Mouse (Mus musculus) thymus, adult 2 months (tissue): ENCODE measurements around the gene Plekhb2. TPM values are rescaled to one million over a fixed set of nuclear protein-coding genes. Genes with fewer than 3 reads are reported as not detected.

Experiments used
- DNase-seq: peaks from one replicate; pipeline ENCODE4 v3.0.0; 2021
- H3K27ac ChIP-seq: fragments of 200-500 bp; 2 replicates; pipeline ENCODE4 v1.5.1; 2012; ENCODE audit warnings: low read length, control low read depth; ENCODE audit not compliant: control insufficient read depth, insufficient read depth
- H3K27me3 ChIP-seq: fragments of 200-500 bp; 2 replicates; pipeline ENCODE4 v1.6.1; 2012; ENCODE audit warnings: mild to moderate bottlenecking, low read length, moderate library complexity, mixed read lengths; ENCODE audit not compliant: control insufficient read depth, insufficient read depth
- H3K36me3 ChIP-seq: fragments of 200-500 bp; 2 replicates; pipeline ENCODE4 v1.6.1; 2012; ENCODE audit warnings: mild to moderate bottlenecking, low read length, moderate library complexity; ENCODE audit not compliant: control insufficient read depth, insufficient read depth
- H3K4me1 ChIP-seq: fragments of 200-500 bp; replicated peaks from 2 replicates; pipeline ENCODE4 v1.6.1; 2012; ENCODE audit warnings: low read length; ENCODE audit not compliant: control insufficient read depth, insufficient read depth
- H3K4me3 ChIP-seq: fragments of 200-500 bp; 2 replicates; pipeline ENCODE4 v1.5.1; 2012; ENCODE audit warnings: mild to moderate bottlenecking, low read length, control low read depth, moderate library complexity; ENCODE audit not compliant: control insufficient read depth, insufficient read depth
- CTCF ChIP-seq: fragments of 200-500 bp; IDR thresholded peaks from 2 replicates; pipeline ENCODE4 v1.5.1; 2012; ENCODE audit warnings: mild to moderate bottlenecking, control low read depth, low read length, moderate library complexity, borderline replicate concordance; ENCODE audit not compliant: control insufficient read depth, poor library complexity, insufficient read depth; ENCODE audit errors: extremely low read depth
- POLR2A ChIP-seq: fragments of 200-500 bp; IDR thresholded peaks from 2 replicates; pipeline ENCODE4 v1.6.1; 2012; ENCODE audit warnings: mild to moderate bottlenecking, low read length, control low read depth, moderate library complexity; ENCODE audit not compliant: control insufficient read depth, poor library complexity, insufficient read depth; ENCODE audit errors: extremely low read depth
- WGBS: fragments of 180-500 bp; shearing (Covaris S2); methylation state at CpG from one replicate; pipeline ENCODE4 v1.1.7; 2018; 5-methylcytosine and 5-hydroxymethylcytosine counted together
- polyA plus RNA-seq: library from polyadenylated mRNA; depleted of rRNA; stranded (reverse); fragments of >200 nt; gene quantifications from 2 replicates; pipeline ENCODE4 v1.2.3, GENCODE M21; 2012

The Plekhb2 gene
- polyA plus RNA-seq, 1 experiment: 52.4 TPM

DNA sequence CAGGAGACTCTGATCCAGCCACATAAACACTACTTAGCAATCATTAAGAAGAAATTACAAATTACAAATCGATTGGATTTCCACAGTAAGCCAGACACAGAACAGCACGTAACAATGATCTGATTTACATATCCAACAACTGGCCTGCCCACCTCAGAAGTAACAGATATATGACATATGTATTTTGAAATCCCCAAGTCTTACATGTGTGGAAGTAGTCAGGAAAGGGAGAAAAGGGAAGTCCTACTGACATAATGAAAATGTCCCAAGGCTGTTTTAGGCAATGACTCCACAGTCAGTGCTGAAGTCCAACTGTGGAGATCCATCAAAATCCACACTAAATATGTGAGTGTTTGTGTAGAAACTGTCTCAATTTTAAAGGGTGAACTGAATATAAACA lies 28.4 kb upstream of the Plekhb2 start:
- H3K36me3 ChIP-seq: peaks cover 54% of the 10 kb centered on the region
- H3K4me1 ChIP-seq: no peaks in the 10 kb centered on the region

DNA sequence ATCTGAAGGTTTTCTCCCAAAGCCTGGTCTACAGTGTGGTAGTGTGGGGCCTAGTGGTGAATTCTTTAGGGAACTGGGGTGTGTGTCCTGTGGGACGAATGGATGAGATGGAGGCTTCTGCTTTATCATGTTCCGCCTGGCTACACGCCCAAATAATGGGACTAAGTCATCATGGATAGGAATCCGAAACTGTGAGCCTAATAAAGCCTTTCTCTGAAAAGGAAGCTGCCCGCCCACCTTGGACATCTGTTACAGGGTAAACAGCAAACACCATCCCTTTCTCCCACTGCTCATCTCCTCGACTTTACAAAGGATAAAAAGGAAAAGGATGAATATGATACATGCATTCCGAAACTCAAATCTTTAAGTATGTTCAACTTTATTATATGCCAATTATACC lies 27.8 kb upstream of the Plekhb2 start:
- Histone ChIP-seq H3K27ac (no peak overlapping the region), H3K4me3 (no peak overlapping the region), H3K4me1 (no peaks in the 10 kb centered on the region), H3K36me3 (peaks cover 48% of the 10 kb centered on the region), H3K27me3 (no peaks in the 10 kb centered on the region)
- 97% methylated on average over 7 of the region's 7 CpGs for WGBS
- no peak for TF ChIP-seq CTCF
- TF ChIP-seq POLR2A: no peak
- no peak for DNase-seq

More for the DNA sequence above, 28.4 kb upstream of the Plekhb2 start:
- Histone ChIP-seq H3K27me3 (no peaks in the 10 kb centered on the region), H3K27ac (no peak overlapping the region), H3K4me3 (no peak overlapping the region)
- no peak for DNase-seq
- TF ChIP-seq CTCF (no peak), POLR2A (no peak)
- 99% methylated on average over 2 of the region's 2 CpGs for WGBS

DNA sequence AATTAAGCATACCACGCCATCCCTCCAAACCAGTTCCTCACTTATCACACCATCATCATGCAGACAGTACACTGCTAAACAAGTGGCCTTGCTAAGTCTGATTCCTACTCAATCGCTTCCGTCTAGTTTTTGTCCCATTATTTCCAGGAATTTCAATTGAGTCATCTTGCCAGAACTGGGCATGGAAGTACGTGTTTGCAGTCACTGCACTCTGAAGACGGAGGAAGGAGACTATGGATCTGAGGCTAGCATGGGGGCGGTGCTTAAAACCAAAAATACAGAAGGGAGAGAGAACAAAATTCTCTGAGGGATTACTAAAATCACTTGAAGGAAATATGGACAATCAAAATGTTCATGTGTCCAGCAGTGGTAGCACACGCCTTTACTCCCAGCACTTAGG lies 27.0 kb upstream of the Plekhb2 start:
- Histone ChIP-seq H3K4me3 (no peak overlapping the region), H3K4me1 (no peaks in the 10 kb centered on the region), H3K27ac (no peak overlapping the region), H3K27me3 (no peaks in the 10 kb centered on the region), H3K36me3 (peaks cover 47% of the 10 kb centered on the region)
- TF ChIP-seq CTCF (no peak), POLR2A (no peak)
- 96% methylated on average over 7 of the region's 7 CpGs for WGBS
- no peak for DNase-seq

GRCm38 (mm10) chr1:34823353-34823752 lies 26.4 kb upstream of the Plekhb2 start:
- no peaks in the 10 kb centered on the region for H3K27me3 ChIP-seq
- WGBS: 90% methylated on average over 6 of the region's 6 CpGs
- H3K4me1 ChIP-seq: no peaks in the 10 kb centered on the region
- H3K27ac ChIP-seq: no peak overlapping the region
- H3K4me3 ChIP-seq: no peak overlapping the region
- no peak for DNase-seq
- TF ChIP-seq POLR2A (no peak), CTCF (no peak)
- H3K36me3 ChIP-seq: peaks cover 47% of the 10 kb centered on the region

DNA sequence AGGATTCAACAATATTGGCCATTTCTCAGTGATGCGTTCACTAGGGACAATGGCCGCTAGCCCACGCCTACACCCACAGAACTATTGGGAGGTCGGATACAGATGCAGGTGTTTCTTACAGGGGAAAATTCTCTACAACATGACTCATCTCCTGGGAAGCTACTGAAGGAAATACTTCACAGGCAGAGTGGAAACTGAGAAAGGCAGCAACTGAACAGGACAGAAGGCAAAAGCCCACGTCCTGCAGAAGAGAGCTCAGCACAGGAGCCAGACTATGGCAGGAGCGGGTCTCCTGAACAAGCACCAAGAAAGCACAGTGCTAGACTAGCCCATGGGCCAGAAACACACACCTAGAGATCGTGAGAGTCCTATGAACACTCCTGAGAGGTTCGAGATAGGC lies 25.6 kb upstream of the Plekhb2 start:
- Histone ChIP-seq H3K4me3 (no peak overlapping the region), H3K27me3 (no peaks in the 10 kb centered on the region), H3K27ac (no peak overlapping the region), H3K4me1 (no peaks in the 10 kb centered on the region), H3K36me3 (peaks cover 47% of the 10 kb centered on the region)
- no peak for DNase-seq
- 97% methylated on average over 8 of the region's 8 CpGs for WGBS
- TF ChIP-seq CTCF (no peak), POLR2A (no peak)

- peaks cover 43% of the 10 kb centered on the region for H3K36me3 ChIP-seq
- WGBS: 86% methylated on average over 9 of the region's 9 CpGs
- no peak overlapping the region for H3K4me3 ChIP-seq
- no peak overlapping the region for H3K27ac ChIP-seq
- no peak for TF ChIP-seq CTCF
- no peak for TF ChIP-seq POLR2A
- no peaks in the 10 kb centered on the region for H3K27me3 ChIP-seq
- H3K4me1 ChIP-seq: peaks cover 6% of the 10 kb centered on the region
- no peak for DNase-seq
These were observed 23.9 kb upstream of the Plekhb2 start for GRCm38 (mm10) chr1:34825909-34826308.

GRCm38 (mm10) chr1:34827900-34828299 lies 21.9 kb upstream of the Plekhb2 start:
- peaks cover 16% of the 10 kb centered on the region for H3K4me1 ChIP-seq
- no peak for TF ChIP-seq POLR2A
- TF ChIP-seq CTCF: no peak
- no peak overlapping the region for H3K27ac ChIP-seq
- WGBS: 85% methylated on average over 7 of the region's 7 CpGs
- no peaks in the 10 kb centered on the region for H3K27me3 ChIP-seq
- no peak for DNase-seq
- no peak overlapping the region for H3K4me3 ChIP-seq
- peaks cover 33% of the 10 kb centered on the region for H3K36me3 ChIP-seq
